Mouse (Mus musculus): ENCODE data around the gene Tmem117. TPM values are rescaled to one million over a fixed set of nuclear protein-coding genes. Genes with fewer than 3 reads are reported as not detected.

Gene Tmem117
- polyA plus RNA-seq, 1 experiment, result 9.1 TPM

GRCm38 (mm10) chr15:94689884-94690231 is 60.8 kb downstream of the Tmem117 start:
- TF ChIP-seq CTCF (IDR thresholded peaks at IDR 0.05; ENCODE audit: borderline replicate concordance, insufficient read depth, low read depth, low read length) (peak; percentile 7; the same call in 1 of the 2 replicates), POLR2A (IDR thresholded peaks at IDR 0.05; ENCODE audit: borderline replicate concordance, insufficient read depth, low read length) (no peak)
- 52% methylated on average over 6 of the region's 6 CpGs for WGBS
- DNase-seq, result no peak
- Histone ChIP-seq H3K4me3 (replicated peaks; ENCODE audit: insufficient read depth, low read depth, low read length) (no peak overlapping the region), H3K4me1 (ENCODE audit: control insufficient read depth, insufficient read depth, low read length) (no peaks in the 10 kb centered on the region), H3K27me3 (ENCODE audit: control insufficient read depth, insufficient read depth, low read length) (no peaks in the 10 kb centered on the region), H3K27ac (ENCODE audit: insufficient read depth, low read length) (no peak overlapping the region)

GRCm38 (mm10) chr15:94722759-94723158 is 93.7 kb downstream of the Tmem117 start:
- H3K4me1 ChIP-seq (ENCODE audit: control insufficient read depth, insufficient read depth, low read length), result no peaks in the 10 kb centered on the region
- WGBS, result 28% methylated on average over 5 of the region's 5 CpGs
- no peaks in the 10 kb centered on the region for H3K27me3 ChIP-seq (ENCODE audit: control insufficient read depth, insufficient read depth, low read length)
- no peak overlapping the region for H3K4me3 ChIP-seq (replicated peaks; ENCODE audit: insufficient read depth, low read depth, low read length)
- TF ChIP-seq POLR2A (IDR thresholded peaks at IDR 0.05; ENCODE audit: borderline replicate concordance, insufficient read depth, low read length) (no peak), CTCF (IDR thresholded peaks at IDR 0.05; ENCODE audit: borderline replicate concordance, insufficient read depth, low read depth, low read length) (peak; percentile 52; the same call in 1 of the 2 replicates)
- H3K27ac ChIP-seq (ENCODE audit: insufficient read depth, low read length), result no peak overlapping the region
- peak; percentile 52 to 55 for DNase-seq

- 63% methylated on average over 4 of the region's 4 CpGs for WGBS
- no peak for DNase-seq
- no peaks in the 10 kb centered on the region for H3K4me1 ChIP-seq (ENCODE audit: control insufficient read depth, insufficient read depth, low read length)
- no peaks in the 10 kb centered on the region for H3K27me3 ChIP-seq (ENCODE audit: control insufficient read depth, insufficient read depth, low read length)
- no peak overlapping the region for H3K4me3 ChIP-seq (replicated peaks; ENCODE audit: insufficient read depth, low read depth, low read length)
- H3K27ac ChIP-seq (ENCODE audit: insufficient read depth, low read length), result no peak overlapping the region
- TF ChIP-seq CTCF (IDR thresholded peaks at IDR 0.05; ENCODE audit: borderline replicate concordance, insufficient read depth, low read depth, low read length) (no peak), POLR2A (IDR thresholded peaks at IDR 0.05; ENCODE audit: borderline replicate concordance, insufficient read depth, low read length) (no peak)
These were observed 103.1 kb downstream of the Tmem117 start for GRCm38 (mm10) chr15:94732104-94732503.

- peaks cover 20% of the 10 kb centered on the region for H3K4me1 ChIP-seq (ENCODE audit: control insufficient read depth, insufficient read depth, low read length)
- WGBS, result 10% methylated on average over 4 of the region's 4 CpGs
- peak; percentile 67 to 69 for DNase-seq
- peak; percentile 54; the same call in 1 of the 2 replicates for TF ChIP-seq CTCF (IDR thresholded peaks at IDR 0.05; ENCODE audit: borderline replicate concordance, insufficient read depth, low read depth, low read length)
- TF ChIP-seq POLR2A (IDR thresholded peaks at IDR 0.05; ENCODE audit: borderline replicate concordance, insufficient read depth, low read length), result no peak
- H3K27ac ChIP-seq (ENCODE audit: insufficient read depth, low read length), result no peak overlapping the region
- H3K4me3 ChIP-seq (replicated peaks; ENCODE audit: insufficient read depth, low read depth, low read length), result no peak overlapping the region
- H3K27me3 ChIP-seq (ENCODE audit: control insufficient read depth, insufficient read depth, low read length), result no peaks in the 10 kb centered on the region
These were observed 140.2 kb downstream of the Tmem117 start for GRCm38 (mm10) chr15:94769227-94769626.

GRCm38 (mm10) chr15:94770832-94771578 is 142.0 kb downstream of the Tmem117 start:
- Histone ChIP-seq H3K4me1 (ENCODE audit: control insufficient read depth, insufficient read depth, low read length) (peaks cover 20% of the 10 kb centered on the region), H3K27ac (ENCODE audit: insufficient read depth, low read length) (no peak overlapping the region), H3K4me3 (replicated peaks; ENCODE audit: insufficient read depth, low read depth, low read length) (no peak overlapping the region), H3K27me3 (ENCODE audit: control insufficient read depth, insufficient read depth, low read length) (no peaks in the 10 kb centered on the region)
- whole genome bisulfite sequencing, result 16% methylated on average over 7 of the region's 7 CpGs
- DNase-seq, result peak; percentile 34 to 37
- TF ChIP-seq POLR2A (IDR thresholded peaks at IDR 0.05; ENCODE audit: borderline replicate concordance, insufficient read depth, low read length) (no peak), CTCF (IDR thresholded peaks at IDR 0.05; ENCODE audit: borderline replicate concordance, insufficient read depth, low read depth, low read length) (no peak)

GRCm38 (mm10) chr15:94771691-94772090 is 142.7 kb downstream of the Tmem117 start:
- DNase-seq, result peak in 1 of 2 experiments; percentile 17
- no peak for TF ChIP-seq CTCF (IDR thresholded peaks at IDR 0.05; ENCODE audit: borderline replicate concordance, insufficient read depth, low read depth, low read length)
- TF ChIP-seq POLR2A (IDR thresholded peaks at IDR 0.05; ENCODE audit: borderline replicate concordance, insufficient read depth, low read length), result no peak
- Histone ChIP-seq H3K4me3 (replicated peaks; ENCODE audit: insufficient read depth, low read depth, low read length) (peak overlapping the region; percentile 12), H3K27me3 (ENCODE audit: control insufficient read depth, insufficient read depth, low read length) (no peaks in the 10 kb centered on the region), H3K4me1 (ENCODE audit: control insufficient read depth, insufficient read depth, low read length) (peaks cover 20% of the 10 kb centered on the region), H3K27ac (ENCODE audit: insufficient read depth, low read length) (no peak overlapping the region)
- 61% methylated on average over 19 of the region's 19 CpGs for WGBS

GRCm38 (mm10) chr15:94776119-94777069 is 147.4 kb downstream of the Tmem117 start:
- TF ChIP-seq POLR2A (IDR thresholded peaks at IDR 0.05; ENCODE audit: borderline replicate concordance, insufficient read depth, low read length) (no peak), CTCF (IDR thresholded peaks at IDR 0.05; ENCODE audit: borderline replicate concordance, insufficient read depth, low read depth, low read length) (no peak)
- DNase-seq, result no peak
- Histone ChIP-seq H3K4me3 (replicated peaks; ENCODE audit: insufficient read depth, low read depth, low read length) (peak overlapping the region; percentile 10), H3K27me3 (ENCODE audit: control insufficient read depth, insufficient read depth, low read length) (no peaks in the 10 kb centered on the region), H3K27ac (ENCODE audit: insufficient read depth, low read length) (no peak overlapping the region), H3K4me1 (ENCODE audit: control insufficient read depth, insufficient read depth, low read length) (peaks cover 4% of the 10 kb centered on the region; the same call in 1 of the 2 replicates)
- WGBS, result 49% methylated on average over 17 of the region's 17 CpGs

All from cerebellum, adult 2 months (tissue).